Mouse (Mus musculus): ENCODE measurements around the gene Nfib. TPM values are rescaled to one million over a fixed set of nuclear protein-coding genes. Genes with fewer than 3 reads are reported as not detected.

Gene Nfib
- polyA plus RNA-seq, 1 experiment from 2014 or later = 164 TPM

DNA sequence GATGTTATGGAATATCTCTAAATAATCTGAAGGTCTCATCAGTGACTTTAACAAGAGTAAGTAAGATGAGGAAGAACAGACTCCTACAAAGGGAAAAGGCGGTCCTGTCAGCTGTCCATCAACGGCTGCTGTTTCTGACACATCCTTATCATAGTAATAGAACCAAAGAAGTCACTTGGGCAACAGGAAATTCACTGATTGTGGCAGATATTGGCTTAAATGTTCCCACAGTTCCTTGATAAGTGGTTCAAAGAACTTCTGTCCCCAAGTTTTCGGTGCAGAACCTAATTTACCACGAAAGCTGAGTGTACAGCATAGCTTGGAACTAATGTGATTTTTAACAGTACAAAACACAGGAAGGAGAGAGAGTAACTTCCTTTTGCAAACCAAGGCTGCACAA, 311.2 kb downstream of the Nfib start:
- DNase-seq (ENCODE audit: low spot score) = no peak
- Histone ChIP-seq H3K27ac (ENCODE audit: low read depth, low read length) (no peak overlapping the region), H3K9me3 (replicated peaks; ENCODE audit: control insufficient read depth, low read length) (no peaks in the 10 kb centered on the region), H3K9ac (ENCODE audit: low read length) (no peak overlapping the region), H3K4me1 (ENCODE audit: control insufficient read depth, insufficient read depth, low read length) (peaks cover 9% of the 10 kb centered on the region; the same call in 1 of the 2 replicates), H3K4me3 (ENCODE audit: low read depth, low read length) (no peak overlapping the region), H3K27me3 (replicated peaks; ENCODE audit: control insufficient read depth, insufficient read depth, low read length) (no peaks in the 10 kb centered on the region), H3K36me3 (ENCODE audit: control insufficient read depth, insufficient read depth, low read length) (no peaks in the 10 kb centered on the region), H3K4me2 (ENCODE audit: low read length) (no peak overlapping the region)
- no peak for ATAC-seq
- 91% methylated on average over 4 of the region's 4 CpGs for WGBS

DNA sequence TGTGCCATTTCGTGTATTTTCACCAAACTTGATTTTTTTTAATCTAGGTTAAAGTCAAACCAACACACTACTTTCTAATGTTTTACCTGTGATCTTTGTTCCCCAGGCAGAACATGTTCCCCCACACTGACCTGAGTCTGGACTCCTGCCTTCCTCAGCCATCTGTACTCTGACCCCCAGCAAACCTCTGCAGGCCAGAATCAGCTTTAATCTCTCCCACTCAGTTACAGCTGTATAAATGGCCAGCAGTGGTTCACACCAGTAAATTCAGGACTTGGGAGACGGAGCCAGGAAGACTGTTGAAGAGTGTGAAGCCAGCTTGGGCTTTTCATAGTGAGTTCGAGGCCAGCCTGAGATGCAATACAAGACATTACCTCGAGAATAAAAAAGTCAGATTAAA, 312.5 kb downstream of the Nfib start:
- no peaks in the 10 kb centered on the region for H3K36me3 ChIP-seq (ENCODE audit: control insufficient read depth, insufficient read depth, low read length)
- H3K27me3 ChIP-seq (replicated peaks; ENCODE audit: control insufficient read depth, insufficient read depth, low read length) = no peaks in the 10 kb centered on the region
- DNase-seq (ENCODE audit: low spot score) (no peak), ATAC-seq (no peak)
- no peak overlapping the region for H3K27ac ChIP-seq (ENCODE audit: low read depth, low read length)
- no peak overlapping the region for H3K4me3 ChIP-seq (ENCODE audit: low read depth, low read length)
- H3K9me3 ChIP-seq (replicated peaks; ENCODE audit: control insufficient read depth, low read length) = no peaks in the 10 kb centered on the region
- no peak overlapping the region for H3K9ac ChIP-seq (ENCODE audit: low read length)
- H3K4me2 ChIP-seq (ENCODE audit: low read length) = no peak overlapping the region
- peaks cover 8% of the 10 kb centered on the region; the same call in 1 of the 2 replicates for H3K4me1 ChIP-seq (ENCODE audit: control insufficient read depth, insufficient read depth, low read length)
- 80% methylated on average over 4 of the region's 4 CpGs for WGBS

DNA sequence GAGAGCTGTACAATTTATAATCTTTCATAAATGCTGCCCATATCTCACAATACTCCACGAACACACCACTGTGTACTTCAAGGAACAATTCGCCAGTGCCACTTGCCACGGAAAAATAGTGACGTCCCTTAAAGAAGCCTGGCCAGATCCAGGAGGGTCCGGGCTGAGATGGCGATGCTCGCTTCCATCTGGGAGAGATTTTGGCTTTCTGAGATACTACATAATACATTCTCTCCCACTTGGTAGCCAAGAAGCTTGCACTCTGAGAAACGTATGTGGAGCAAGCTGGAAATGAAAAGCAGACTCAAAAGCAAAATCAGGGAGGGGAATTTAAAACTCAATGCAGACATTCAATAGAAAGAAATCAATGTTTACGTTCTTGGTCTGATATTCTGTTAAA, 313.1 kb downstream of the Nfib start:
- Histone ChIP-seq H3K4me2 (ENCODE audit: low read length) (no peak overlapping the region), H3K4me3 (ENCODE audit: low read depth, low read length) (no peak overlapping the region), H3K36me3 (ENCODE audit: control insufficient read depth, insufficient read depth, low read length) (no peaks in the 10 kb centered on the region), H3K9ac (ENCODE audit: low read length) (no peak overlapping the region), H3K4me1 (ENCODE audit: control insufficient read depth, insufficient read depth, low read length) (peaks cover 8% of the 10 kb centered on the region; the same call in 1 of the 2 replicates), H3K27me3 (replicated peaks; ENCODE audit: control insufficient read depth, insufficient read depth, low read length) (no peaks in the 10 kb centered on the region), H3K27ac (ENCODE audit: low read depth, low read length) (no peak overlapping the region), H3K9me3 (replicated peaks; ENCODE audit: control insufficient read depth, low read length) (no peaks in the 10 kb centered on the region)
- ATAC-seq (no peak), DNase-seq (ENCODE audit: low spot score) (no peak)
- 71% methylated on average over 9 of the region's 9 CpGs for WGBS

DNA sequence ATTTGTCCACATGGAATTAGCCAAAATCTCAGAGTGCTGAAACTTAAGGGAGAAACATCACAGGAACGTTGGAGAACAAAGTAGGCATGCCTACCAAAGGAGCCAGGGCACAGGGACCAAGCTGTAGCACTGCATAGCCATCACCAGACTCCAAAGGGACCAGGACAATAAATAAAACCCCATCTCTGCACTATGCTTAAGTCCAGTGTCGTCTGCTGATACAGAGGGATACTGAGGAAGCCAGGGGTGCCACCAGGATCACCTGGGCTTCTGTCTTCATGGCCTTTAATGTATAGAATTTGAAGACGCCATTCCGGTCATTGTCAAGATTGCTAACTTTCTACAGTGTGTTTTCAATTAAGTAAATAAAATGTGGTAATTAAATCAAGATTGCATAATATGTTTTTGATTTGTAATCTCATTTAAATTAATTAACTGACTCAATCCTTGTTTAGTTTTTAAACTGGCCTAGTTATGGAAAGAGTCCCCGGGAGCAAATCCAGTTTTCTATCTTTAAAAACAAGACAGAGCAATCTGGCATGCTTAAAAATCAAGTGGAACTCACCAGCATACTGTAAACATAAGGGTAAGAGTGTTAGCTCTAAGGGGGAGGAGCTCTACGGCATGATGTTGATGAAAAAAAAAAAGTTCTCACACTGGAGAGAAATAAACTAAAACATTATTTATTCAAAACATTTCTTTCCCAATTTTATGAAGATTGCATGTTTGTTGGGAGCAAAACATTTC, 313.7 kb downstream of the Nfib start:
- WGBS = 60% methylated on average over 6 of the region's 6 CpGs
- peaks cover 8% of the 10 kb centered on the region; the same call in 1 of the 2 replicates for H3K4me1 ChIP-seq (ENCODE audit: control insufficient read depth, insufficient read depth, low read length)
- H3K9me3 ChIP-seq (replicated peaks; ENCODE audit: control insufficient read depth, low read length) = no peaks in the 10 kb centered on the region
- H3K9ac ChIP-seq (ENCODE audit: low read length) = no peak overlapping the region
- no peak overlapping the region for H3K4me3 ChIP-seq (ENCODE audit: low read depth, low read length)
- H3K27me3 ChIP-seq (replicated peaks; ENCODE audit: control insufficient read depth, insufficient read depth, low read length) = no peaks in the 10 kb centered on the region
- DNase-seq (ENCODE audit: low spot score) = no peak
- no peak overlapping the region for H3K4me2 ChIP-seq (ENCODE audit: low read length)
- ATAC-seq = no peak
- no peak overlapping the region for H3K27ac ChIP-seq (ENCODE audit: low read depth, low read length)
- H3K36me3 ChIP-seq (ENCODE audit: control insufficient read depth, insufficient read depth, low read length) = no peaks in the 10 kb centered on the region

DNA sequence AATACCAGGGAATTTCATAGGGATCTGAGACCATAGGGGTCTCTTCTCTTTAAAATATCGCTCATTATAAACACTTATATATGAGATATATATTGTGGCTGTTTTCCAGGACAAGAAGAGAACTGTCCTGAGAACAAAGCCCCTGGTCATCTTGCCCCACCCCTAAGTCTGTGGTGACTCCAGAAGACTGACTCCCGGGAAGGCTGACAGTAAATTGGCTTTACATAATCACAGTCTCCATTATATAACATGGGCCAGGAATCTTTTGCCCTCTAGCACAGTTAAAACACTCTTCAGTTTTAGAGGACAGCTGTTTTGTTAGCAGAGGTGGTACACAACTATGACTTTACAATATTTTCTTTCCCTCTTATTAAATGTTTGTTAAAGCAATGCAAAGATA, 315.0 kb downstream of the Nfib start:
- Histone ChIP-seq H3K4me1 (ENCODE audit: control insufficient read depth, insufficient read depth, low read length) (peaks cover 13% of the 10 kb centered on the region; the same call in 1 of the 2 replicates), H3K4me3 (ENCODE audit: low read depth, low read length) (no peak overlapping the region), H3K4me2 (ENCODE audit: low read length) (no peak overlapping the region), H3K27me3 (replicated peaks; ENCODE audit: control insufficient read depth, insufficient read depth, low read length) (no peaks in the 10 kb centered on the region), H3K36me3 (ENCODE audit: control insufficient read depth, insufficient read depth, low read length) (no peaks in the 10 kb centered on the region), H3K9ac (ENCODE audit: low read length) (no peak overlapping the region), H3K9me3 (replicated peaks; ENCODE audit: control insufficient read depth, low read length) (no peaks in the 10 kb centered on the region), H3K27ac (ENCODE audit: low read depth, low read length) (no peak overlapping the region)
- WGBS = 62% methylated on average over 2 of the region's 2 CpGs
- ATAC-seq = no peak
- DNase-seq (ENCODE audit: low spot score) = no peak

DNA sequence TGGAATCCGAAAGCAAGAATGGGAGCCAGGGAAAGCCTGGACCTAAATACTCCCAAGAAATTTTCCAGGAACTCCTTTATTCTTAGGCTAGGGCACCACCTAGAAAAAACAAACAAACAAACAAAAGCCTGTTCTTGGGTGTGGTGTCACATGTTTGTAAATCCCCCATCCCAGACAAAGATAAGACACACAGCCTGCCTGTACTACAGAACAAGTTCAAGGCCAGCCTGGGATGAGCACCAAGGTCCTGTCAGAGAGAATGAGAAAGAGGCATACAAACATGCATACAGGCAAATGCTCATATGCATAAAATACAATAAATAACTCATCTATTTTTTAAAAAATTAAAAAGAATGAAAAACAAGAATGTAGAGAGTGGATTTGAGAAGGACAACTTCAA, 315.7 kb downstream of the Nfib start:
- Histone ChIP-seq H3K36me3 (ENCODE audit: control insufficient read depth, insufficient read depth, low read length) (no peaks in the 10 kb centered on the region), H3K27me3 (replicated peaks; ENCODE audit: control insufficient read depth, insufficient read depth, low read length) (no peaks in the 10 kb centered on the region), H3K4me2 (ENCODE audit: low read length) (no peak overlapping the region), H3K4me1 (ENCODE audit: control insufficient read depth, insufficient read depth, low read length) (peaks cover 19% of the 10 kb centered on the region), H3K9ac (ENCODE audit: low read length) (no peak overlapping the region), H3K9me3 (replicated peaks; ENCODE audit: control insufficient read depth, low read length) (no peaks in the 10 kb centered on the region), H3K4me3 (ENCODE audit: low read depth, low read length) (no peak overlapping the region), H3K27ac (ENCODE audit: low read depth, low read length) (no peak overlapping the region)
- ATAC-seq (no peak), DNase-seq (ENCODE audit: low spot score) (no peak)
- 94% methylated on average over 1 of the region's 1 CpGs for WGBS

DNA sequence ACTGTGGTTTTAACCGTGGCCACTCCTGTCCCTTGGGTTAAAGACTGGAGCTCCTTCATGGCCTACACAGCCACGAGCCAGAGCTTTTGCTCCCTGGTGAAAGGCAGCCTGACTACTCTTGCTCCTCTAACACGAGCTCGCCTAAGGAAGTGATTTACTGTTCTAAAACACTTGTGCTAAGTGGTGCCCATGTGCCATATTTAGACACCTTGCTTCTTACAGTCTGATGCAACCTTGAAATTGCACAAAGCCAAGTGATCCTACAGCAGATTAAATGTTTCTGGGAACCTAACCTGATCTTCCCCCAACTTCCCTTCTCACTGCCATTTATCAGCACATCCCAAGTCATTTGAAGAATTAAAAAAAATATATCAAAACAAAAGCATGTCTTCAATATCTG, 317.9 kb downstream of the Nfib start:
- no peak for ATAC-seq
- Histone ChIP-seq H3K27me3 (replicated peaks; ENCODE audit: control insufficient read depth, insufficient read depth, low read length) (no peaks in the 10 kb centered on the region), H3K4me1 (ENCODE audit: control insufficient read depth, insufficient read depth, low read length) (peaks cover 29% of the 10 kb centered on the region), H3K9me3 (replicated peaks; ENCODE audit: control insufficient read depth, low read length) (no peaks in the 10 kb centered on the region), H3K4me3 (ENCODE audit: low read depth, low read length) (no peak overlapping the region), H3K9ac (ENCODE audit: low read length) (no peak overlapping the region), H3K4me2 (ENCODE audit: low read length) (no peak overlapping the region), H3K36me3 (ENCODE audit: control insufficient read depth, insufficient read depth, low read length) (no peaks in the 10 kb centered on the region), H3K27ac (ENCODE audit: low read depth, low read length) (no peak overlapping the region)
- DNase-seq (ENCODE audit: low spot score) = no peak
- 96% methylated on average over 4 of the region's 4 CpGs for WGBS

DNA sequence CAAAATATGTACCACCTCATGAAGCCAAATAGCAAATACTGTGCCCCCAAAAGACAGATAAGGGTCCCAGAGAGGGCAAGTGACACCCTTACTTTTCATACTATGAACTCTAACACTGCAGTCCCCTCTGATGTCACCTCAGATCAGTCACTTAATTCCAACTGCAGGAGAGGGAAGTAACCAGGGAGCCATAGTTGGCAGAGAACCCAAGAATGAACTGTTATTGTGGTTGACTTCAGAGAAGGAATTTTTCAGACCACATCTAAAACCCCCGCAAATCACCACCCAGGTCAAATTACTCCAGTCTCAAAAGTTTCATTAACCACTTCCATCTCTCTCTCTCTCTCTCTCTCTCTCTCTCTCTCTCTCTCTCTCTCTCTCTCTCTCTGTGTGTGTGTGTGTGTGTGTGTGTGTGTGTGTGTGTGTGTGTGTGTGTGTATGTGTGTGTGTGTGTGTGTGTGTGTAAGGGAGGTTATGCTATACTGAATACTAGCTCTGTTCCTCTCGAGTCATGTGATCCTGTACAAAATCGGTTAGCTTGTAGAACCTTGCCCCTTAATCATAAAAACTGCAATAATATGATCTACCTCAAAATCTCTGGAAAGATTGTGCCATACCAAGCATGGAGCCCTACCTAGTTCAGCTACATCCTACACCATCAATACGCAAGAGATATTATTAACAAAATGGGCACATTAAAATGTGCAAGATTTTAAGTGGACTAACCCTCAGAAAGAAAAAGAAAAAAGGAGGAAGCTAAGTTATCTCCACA, 319.1 kb downstream of the Nfib start:
- DNase-seq (ENCODE audit: low spot score) = no peak
- 82% methylated on average over 4 of the region's 4 CpGs for WGBS
- ATAC-seq = no peak
- Histone ChIP-seq H3K4me1 (ENCODE audit: control insufficient read depth, insufficient read depth, low read length) (peaks cover 22% of the 10 kb centered on the region), H3K27ac (ENCODE audit: low read depth, low read length) (no peak overlapping the region), H3K9me3 (replicated peaks; ENCODE audit: control insufficient read depth, low read length) (no peaks in the 10 kb centered on the region), H3K27me3 (replicated peaks; ENCODE audit: control insufficient read depth, insufficient read depth, low read length) (no peaks in the 10 kb centered on the region), H3K9ac (ENCODE audit: low read length) (no peak overlapping the region), H3K4me3 (ENCODE audit: low read depth, low read length) (no peak overlapping the region), H3K4me2 (ENCODE audit: low read length) (no peak overlapping the region), H3K36me3 (ENCODE audit: control insufficient read depth, insufficient read depth, low read length) (no peaks in the 10 kb centered on the region)

DNA sequence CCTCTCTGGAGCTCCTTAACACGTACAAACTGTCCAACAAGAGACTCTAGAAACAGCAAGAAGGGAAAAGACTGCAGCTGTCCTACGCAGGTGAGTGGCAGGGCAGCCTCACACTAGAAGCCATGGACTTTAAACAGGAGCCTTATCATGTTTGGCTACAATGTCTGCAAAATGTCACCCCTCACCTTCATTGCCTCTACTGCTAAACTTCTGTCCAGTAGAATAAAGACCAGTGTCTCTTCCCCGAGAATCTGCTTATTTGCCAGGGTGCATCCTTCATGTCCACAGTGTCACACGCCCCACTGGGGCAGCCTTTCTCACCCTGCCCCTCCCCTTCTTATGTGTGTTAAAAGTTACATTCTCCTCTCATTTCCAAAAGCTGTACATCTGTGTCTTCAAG, 319.9 kb downstream of the Nfib start:
- H3K9me3 ChIP-seq (replicated peaks; ENCODE audit: control insufficient read depth, low read length) = no peaks in the 10 kb centered on the region
- H3K4me1 ChIP-seq (ENCODE audit: control insufficient read depth, insufficient read depth, low read length) = peaks cover 22% of the 10 kb centered on the region
- 85% methylated on average over 4 of the region's 4 CpGs for WGBS
- no peak overlapping the region for H3K4me3 ChIP-seq (ENCODE audit: low read depth, low read length)
- peaks cover 5% of the 10 kb centered on the region; the same call in 1 of the 2 replicates for H3K36me3 ChIP-seq (ENCODE audit: control insufficient read depth, insufficient read depth, low read length)
- DNase-seq (ENCODE audit: low spot score) (no peak), ATAC-seq (no peak)
- H3K9ac ChIP-seq (ENCODE audit: low read length) = no peak overlapping the region
- no peak overlapping the region for H3K4me2 ChIP-seq (ENCODE audit: low read length)
- H3K27me3 ChIP-seq (replicated peaks; ENCODE audit: control insufficient read depth, insufficient read depth, low read length) = no peaks in the 10 kb centered on the region
- no peak overlapping the region for H3K27ac ChIP-seq (ENCODE audit: low read depth, low read length)

Data from forebrain, embryonic 14.5 days (tissue).